Mouse (Mus musculus): ENCODE measurements around the gene Cdcp2.
"Not testable (repeated sequence)": the region's sequence is repeated elsewhere in the genome, so short reads cannot be mapped to it uniquely, and the experiment has no call there.

The Cdcp2 gene

GRCm38 (mm10) chr4:107094484-107095187, 2.1 kb upstream of the Cdcp2 start:
- DNase-seq = no peak

DNA sequence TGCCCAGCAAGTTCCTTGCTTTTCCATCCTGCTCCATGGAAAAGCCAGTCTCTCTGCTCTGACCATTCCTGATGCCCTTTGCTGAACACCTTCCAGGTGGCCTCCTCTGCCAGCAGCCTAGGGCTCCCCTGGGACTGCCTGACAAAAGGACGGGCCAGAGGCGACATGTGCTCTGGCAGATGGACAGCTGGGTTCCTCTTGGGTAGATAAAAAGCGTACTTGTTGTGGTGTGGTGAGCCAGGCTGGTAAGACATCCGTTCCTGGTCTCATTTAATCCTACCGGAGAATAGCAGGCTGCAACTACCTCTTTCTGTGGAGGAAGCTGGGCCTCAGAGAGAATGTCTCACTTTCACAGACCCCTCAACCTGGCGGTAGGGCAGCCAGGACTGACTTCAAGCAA, 648 bp upstream of the Cdcp2 start:
- no peak for DNase-seq

DNA sequence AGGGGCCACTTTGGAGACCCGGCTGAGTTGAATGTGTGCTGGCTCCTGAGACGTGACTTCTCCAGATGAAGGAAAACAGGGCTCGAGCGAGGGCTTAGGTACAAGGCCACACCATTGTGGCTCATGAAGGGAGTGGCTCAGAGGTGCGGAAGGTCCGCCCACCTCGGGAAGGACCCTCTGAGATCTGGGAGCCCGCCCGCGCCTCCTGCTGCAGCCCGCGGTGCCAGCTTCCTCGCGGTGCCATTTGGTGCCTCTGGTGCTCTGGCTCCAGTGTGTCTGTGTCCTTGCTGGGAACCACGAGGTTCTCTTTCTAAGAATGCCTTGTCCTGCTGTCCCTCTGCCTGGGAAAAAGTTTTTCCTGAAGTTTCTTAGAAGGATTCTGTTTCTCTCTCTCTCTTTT, 1.2 kb downstream of the Cdcp2 start:
- DNase-seq = no peak

GRCm38 (mm10) chr4:107098375-107098774, 1.7 kb downstream of the Cdcp2 start:
- no peak for DNase-seq

GRCm38 (mm10) chr4:107098791-107099525, 2.3 kb downstream of the Cdcp2 start:
- no peak for DNase-seq

GRCm38 (mm10) chr4:107102220-107102619, 5.5 kb downstream of the Cdcp2 start:
- DNase-seq = no peak

DNA sequence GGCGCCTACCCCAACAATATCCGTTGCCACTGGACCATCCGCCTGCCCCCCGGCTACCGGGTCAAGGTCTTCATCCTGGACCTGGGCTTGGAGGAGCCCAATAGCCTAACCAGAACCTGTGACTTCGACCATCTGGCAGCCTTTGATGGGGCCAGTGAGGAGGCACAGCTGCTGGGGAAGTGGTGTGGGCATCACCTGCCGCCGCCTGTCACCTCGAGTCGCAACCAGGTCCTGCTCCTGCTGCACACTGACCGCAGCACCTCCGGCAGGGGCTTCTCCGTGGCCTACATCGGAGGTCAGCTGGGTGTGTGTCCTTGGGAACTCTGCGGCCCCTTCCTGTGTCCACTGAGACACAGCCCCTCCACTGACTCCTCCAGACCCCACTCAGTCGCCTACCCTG, 10.1 kb downstream of the Cdcp2 start:
- no peak for DNase-seq

DNA sequence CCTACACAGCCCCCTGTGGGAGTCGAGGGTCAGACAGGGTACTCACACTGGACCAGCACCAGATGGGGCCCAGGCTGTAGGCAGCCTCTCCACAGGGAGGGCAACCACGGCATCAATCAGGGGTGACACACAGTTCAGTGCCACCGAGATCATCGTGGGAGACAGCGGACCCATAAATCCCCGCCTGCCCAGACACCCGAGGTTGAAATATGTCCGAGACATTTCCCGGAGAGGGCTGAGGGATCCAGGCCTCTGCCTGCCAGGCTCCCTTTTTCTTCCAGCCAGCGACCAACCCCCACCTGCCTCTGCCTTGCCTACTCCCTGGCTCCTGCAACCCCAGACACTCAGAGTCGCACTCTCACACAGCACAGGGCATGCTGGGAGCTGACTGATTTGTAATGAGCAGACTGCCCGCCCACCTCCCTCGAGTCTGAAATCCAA, 11.6 kb downstream of the Cdcp2 start:
- DNase-seq = peak; percentile 37

GRCm38 (mm10) chr4:107109181-107109580, 12.5 kb downstream of the Cdcp2 start:
- DNase-seq = not testable (repeated sequence)

GRCm38 (mm10) chr4:107114278-107114677, 17.6 kb downstream of the Cdcp2 start:
- no peak for DNase-seq

DNA sequence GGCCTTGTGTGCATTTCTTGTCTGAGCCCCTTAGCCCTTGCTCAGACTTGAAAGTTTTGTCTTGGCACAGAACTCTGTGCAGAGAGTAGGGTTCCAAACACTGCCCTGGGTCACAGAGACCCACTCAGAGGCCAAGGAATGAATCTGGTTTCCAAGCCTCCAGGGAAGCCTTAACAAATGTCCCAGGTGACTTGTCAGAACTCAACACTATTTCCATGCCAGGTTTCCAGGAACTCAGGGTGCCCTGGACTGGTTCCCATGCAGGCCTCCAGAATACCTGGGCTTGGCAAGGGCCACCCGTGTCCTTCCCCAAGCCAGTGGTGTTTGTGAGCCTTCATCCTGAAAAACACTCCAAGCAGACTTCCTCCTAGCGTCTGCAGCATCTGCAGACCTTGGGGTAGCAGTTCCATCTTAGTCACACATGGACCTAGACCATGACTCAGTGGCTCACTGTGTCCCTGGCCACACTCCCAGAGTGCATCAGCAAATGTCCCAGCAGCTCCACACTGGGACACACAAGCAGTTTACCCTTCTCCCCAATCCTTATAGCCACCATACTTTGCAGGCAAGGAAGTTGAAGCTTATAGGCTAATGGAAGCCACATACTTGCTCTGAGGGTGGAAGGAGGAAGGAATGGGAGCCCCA, 21.2 kb downstream of the Cdcp2 start:
- DNase-seq = no peak

DNA sequence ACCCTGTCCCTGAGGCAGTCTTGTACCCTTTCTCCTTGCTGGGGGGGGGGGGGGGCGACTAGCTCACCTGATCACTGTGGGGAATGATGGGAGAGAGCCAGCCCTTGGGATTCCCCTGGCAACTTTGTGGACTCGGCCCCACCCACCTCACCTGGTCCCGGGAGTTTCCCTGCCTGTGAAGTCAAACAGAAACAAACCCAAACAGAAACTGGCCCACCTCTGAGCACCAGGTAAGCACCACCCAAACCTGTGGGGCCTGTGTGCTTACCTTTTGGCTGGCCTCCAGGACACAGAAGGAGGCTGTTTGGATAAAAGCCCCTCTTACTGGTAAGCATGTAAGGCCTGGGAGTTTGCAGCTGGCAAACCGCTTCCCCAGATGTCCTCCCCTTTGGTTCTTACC, 22.4 kb downstream of the Cdcp2 start:
- no peak for DNase-seq

DNA sequence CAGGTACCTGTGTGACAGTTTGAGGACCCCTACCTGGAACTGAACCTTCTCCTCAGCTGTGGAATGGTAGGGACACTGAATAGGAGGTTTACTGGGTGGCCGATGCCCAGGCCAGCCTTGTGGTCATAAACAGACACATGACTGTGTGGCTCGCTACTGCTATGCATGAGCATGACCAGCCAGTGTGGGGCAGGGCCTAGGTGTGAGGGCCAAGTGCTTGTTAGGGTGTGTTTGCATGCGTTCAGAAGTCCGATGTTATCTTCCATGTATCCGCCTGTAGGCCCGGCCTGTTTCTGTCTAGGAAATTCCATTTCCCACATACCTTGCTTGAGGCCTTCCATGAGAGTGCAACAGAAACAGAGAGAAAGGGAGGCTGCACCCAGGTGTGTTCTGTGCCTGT, 24.0 kb downstream of the Cdcp2 start:
- no peak for DNase-seq

DNA sequence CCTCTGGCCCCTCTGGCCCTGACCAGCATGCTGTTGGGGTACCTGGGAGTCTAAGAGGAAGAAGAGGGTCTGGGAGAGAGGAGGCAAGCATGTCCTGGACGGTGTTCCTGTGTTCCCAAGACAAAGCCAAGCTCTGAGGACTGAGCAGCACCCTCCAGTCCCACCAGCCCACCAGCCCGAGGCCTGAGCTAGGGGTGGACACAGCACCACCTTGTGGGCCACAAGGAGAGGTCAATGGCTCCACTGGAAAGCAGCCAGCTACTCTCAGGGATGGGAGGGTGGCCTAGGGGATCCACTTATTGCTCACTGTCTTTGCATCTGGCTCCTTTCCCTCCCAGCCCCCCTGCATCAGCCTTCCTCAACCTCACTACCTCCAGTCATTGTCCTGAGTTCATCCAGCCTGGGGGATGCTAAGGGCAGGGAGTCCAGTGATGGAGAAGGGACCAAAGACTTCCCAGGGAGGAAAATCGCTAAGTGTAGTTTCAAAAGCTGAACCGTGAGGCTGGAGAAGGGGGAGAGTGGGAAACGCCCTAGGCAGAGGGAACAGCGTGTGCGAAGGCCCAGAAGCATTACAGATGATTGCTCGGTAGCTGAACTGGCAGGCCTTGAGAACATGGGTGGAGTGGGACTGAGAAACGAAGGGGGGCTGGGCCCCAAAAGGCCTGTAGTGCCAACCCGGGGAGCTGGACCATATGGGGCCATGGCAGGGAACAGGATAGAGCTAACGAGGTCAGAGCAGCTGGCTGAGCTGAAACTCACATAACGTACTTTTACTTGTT, 24.7 kb downstream of the Cdcp2 start:
- DNase-seq = no peak

DNA sequence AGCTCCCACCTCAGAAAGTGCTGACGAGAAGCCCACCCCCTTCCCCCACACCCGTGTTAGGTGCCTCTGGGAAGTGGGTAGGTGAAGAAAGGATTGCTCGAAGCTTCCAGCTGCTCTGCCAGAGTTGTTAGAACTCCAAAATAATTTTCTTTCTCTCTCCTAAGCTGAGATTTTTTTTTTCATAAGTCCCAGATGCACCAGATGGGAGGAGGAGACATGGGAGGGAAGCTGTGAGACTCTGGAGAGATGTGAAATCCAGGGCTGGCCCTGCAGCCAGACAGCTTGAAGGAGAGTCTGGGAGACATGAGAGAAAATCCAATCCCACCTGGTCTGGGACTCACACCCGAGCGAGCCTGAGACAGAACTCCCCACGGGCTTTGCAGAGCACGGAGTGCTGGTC, 27.7 kb downstream of the Cdcp2 start:
- DNase-seq = peak; percentile 17

GRCm38 (mm10) chr4:107125101-107125500, 28.4 kb downstream of the Cdcp2 start:
- DNase-seq = no peak

- no peak for DNase-seq
Observed at GRCm38 (mm10) chr4:107126389-107126788, 29.7 kb downstream of the Cdcp2 start.

DNA sequence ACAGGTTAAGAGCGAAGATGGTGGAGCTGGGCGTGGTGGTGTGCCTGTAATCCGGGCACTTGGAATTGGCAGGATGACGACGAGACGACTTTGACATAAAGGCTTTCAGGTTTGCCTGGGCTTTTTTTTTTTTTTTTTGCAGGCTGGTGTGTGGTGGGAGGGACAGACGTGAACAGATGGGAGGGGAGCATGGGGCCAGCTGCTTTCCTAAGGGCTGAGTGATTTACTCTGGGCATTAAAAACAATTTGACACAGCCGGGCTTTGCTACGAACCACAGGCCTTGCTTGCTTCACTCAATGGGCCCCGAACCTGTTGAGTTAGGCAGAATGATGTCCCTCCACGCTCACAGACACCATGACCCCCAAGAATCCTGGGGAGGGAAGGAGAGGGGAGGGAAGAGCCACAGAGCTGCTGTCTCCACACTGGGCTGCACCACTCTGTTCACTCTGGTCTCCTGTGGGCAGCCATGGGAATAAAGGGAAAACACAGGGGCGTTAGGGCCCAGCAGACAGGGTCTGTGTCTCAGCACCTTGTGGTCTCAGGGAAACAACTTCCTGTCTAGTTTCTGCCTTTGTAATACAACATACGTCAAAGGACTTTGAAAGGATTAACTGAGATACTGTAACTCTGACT, 30.3 kb downstream of the Cdcp2 start:
- DNase-seq = no peak

GRCm38 (mm10) chr4:107127901-107128669, 31.4 kb downstream of the Cdcp2 start:
- no peak for DNase-seq

GRCm38 (mm10) chr4:107129373-107129772, 32.7 kb downstream of the Cdcp2 start:
- DNase-seq = no peak

GRCm38 (mm10) chr4:107130534-107130933, 33.8 kb downstream of the Cdcp2 start:
- no peak for DNase-seq

DNA sequence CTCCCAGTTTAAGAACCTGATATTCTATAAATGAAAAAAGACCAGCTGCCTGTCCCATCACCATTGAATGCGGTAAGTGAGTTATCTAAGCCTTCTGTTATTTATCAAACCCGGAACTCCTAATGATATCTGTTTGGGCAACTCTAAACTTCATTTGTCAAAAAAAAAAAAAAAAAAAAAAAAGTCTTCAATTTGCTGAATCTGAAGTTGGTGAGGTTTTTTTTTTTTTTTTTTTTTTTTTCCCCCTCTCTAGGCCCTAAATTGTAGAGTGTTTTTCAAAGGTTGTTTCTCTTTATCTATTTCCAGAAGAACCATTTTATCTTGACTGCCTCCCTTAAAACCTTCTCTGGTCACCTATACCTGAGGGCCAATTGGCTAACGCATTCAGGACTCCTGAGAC, 38.2 kb downstream of the Cdcp2 start:
- no peak for DNase-seq

All from layer of hippocampus, adult 9-11 months (tissue).